Mouse (Mus musculus) T-helper 17 cell (primary cell): ENCODE measurements around the gene D430041D05Rik.

Experiments used
- in situ Hi-C, 2 experiments: fragments of 300-600 bp; cut with MboI, MseI; formaldehyde crosslinking; loops; 1 replicate in 1 of 2; 2 replicates in 1 of 2; pipeline ENCODE4 v1.15.1; 2025; ENCODE audit warnings: high pct_unique_total_duplicates in 2 of 2

The D430041D05Rik gene

GRCm38 (mm10) chr2:104299912-104300311 is 110.9 kb downstream of the D430041D05Rik start:
- in situ Hi-C loops = loop anchor here in 1 of 2 experiments (25.0 kb wide), 1 partner anchor 763 kb away; no protein-coding TSS in a partner anchor

- in situ Hi-C loops = no loop called here
These were observed 111.7 kb downstream of the D430041D05Rik start for GRCm38 (mm10) chr2:104299160-104299559.

- in situ Hi-C loops = no loop called here
These were observed 124.0 kb downstream of the D430041D05Rik start for GRCm38 (mm10) chr2:104286821-104287220.

GRCm38 (mm10) chr2:104283401-104283955 is 127.3 kb downstream of the D430041D05Rik start:
- in situ Hi-C loops = no loop called here

- in situ Hi-C loops = no loop called here
These were observed 128.0 kb downstream of the D430041D05Rik start for GRCm38 (mm10) chr2:104282835-104283234.

- in situ Hi-C loops = loop anchor here in 1 of 2 experiments (25.0 kb wide), 1 partner anchor 1495 kb away; no protein-coding TSS in a partner anchor
These were observed 143.8 kb downstream of the D430041D05Rik start for GRCm38 (mm10) chr2:104267049-104267448.

GRCm38 (mm10) chr2:104261741-104262067 is 149.1 kb downstream of the D430041D05Rik start:
- in situ Hi-C loops = loop anchor here in 1 of 2 experiments (25.0 kb wide), 1 partner anchor 1501 kb away; no protein-coding TSS in a partner anchor

- in situ Hi-C loops = loop anchor here in 1 of 2 experiments (25.0 kb wide), 1 partner anchor 1501 kb away; no protein-coding TSS in a partner anchor
These were observed 149.7 kb downstream of the D430041D05Rik start for GRCm38 (mm10) chr2:104260920-104261740.

GRCm38 (mm10) chr2:104256585-104256984 is 154.2 kb downstream of the D430041D05Rik start:
- in situ Hi-C loops = loop anchor here in 1 of 2 experiments (25.0 kb wide), 1 partner anchor 1506 kb away; no protein-coding TSS in a partner anchor

GRCm38 (mm10) chr2:104254944-104255343 is 155.9 kb downstream of the D430041D05Rik start:
- in situ Hi-C loops = loop anchor here in 1 of 2 experiments (25.0 kb wide), 1 partner anchor 1507 kb away; no protein-coding TSS in a partner anchor

- in situ Hi-C loops = loop anchor here in 1 of 2 experiments (25.0 kb wide), 1 partner anchor 1509 kb away; no protein-coding TSS in a partner anchor
These were observed 157.5 kb downstream of the D430041D05Rik start for GRCm38 (mm10) chr2:104253341-104253740.

GRCm38 (mm10) chr2:104251647-104252046 is 159.2 kb downstream of the D430041D05Rik start:
- in situ Hi-C loops = loop anchor here in 1 of 2 experiments (25.0 kb wide), 1 partner anchor 1511 kb away; no protein-coding TSS in a partner anchor

- in situ Hi-C loops = loop anchor here in 1 of 2 experiments (25.0 kb wide), 1 partner anchor 1512 kb away; no protein-coding TSS in a partner anchor
These were observed 161.0 kb downstream of the D430041D05Rik start for GRCm38 (mm10) chr2:104249856-104250255.

- in situ Hi-C loops = no loop called here
These were observed 164.0 kb downstream of the D430041D05Rik start for GRCm38 (mm10) chr2:104246851-104247250.

- in situ Hi-C loops = no loop called here
These were observed 168.8 kb downstream of the D430041D05Rik start for GRCm38 (mm10) chr2:104242055-104242454.

- in situ Hi-C loops = no loop called here
These were observed 173.7 kb downstream of the D430041D05Rik start for GRCm38 (mm10) chr2:104237141-104237540.

GRCm38 (mm10) chr2:104230444-104230843 is 180.4 kb downstream of the D430041D05Rik start:
- in situ Hi-C loops = no loop called here

- in situ Hi-C loops = no loop called here
These were observed 184.8 kb downstream of the D430041D05Rik start for GRCm38 (mm10) chr2:104226057-104226456.

- in situ Hi-C loops = no loop called here
These were observed 191.0 kb downstream of the D430041D05Rik start for GRCm38 (mm10) chr2:104219733-104220391.

GRCm38 (mm10) chr2:104218588-104219065 is 192.2 kb downstream of the D430041D05Rik start:
- in situ Hi-C loops = no loop called here

- in situ Hi-C loops = no loop called here
These were observed 192.7 kb downstream of the D430041D05Rik start for GRCm38 (mm10) chr2:104218114-104218513.
